Mouse (Mus musculus): Measurements from ENCODE around the gene Enpp4. TPM values are rescaled to one million over a fixed set of nuclear protein-coding genes. Genes with fewer than 3 reads are reported as not detected.
A peak's percentile ranks its signal among the peaks of the same experiment; 100 is the strongest.

Gene Enpp4
- total RNA-seq (2021): 10 to 100 TPM in 1 of 2 experiments, 1 to 10 TPM in 1; 9.8 to 11.2 TPM
- long read RNA-seq, experiment 1, full-length matches to known transcripts: 9 of 13 reads
- long read RNA-seq, experiment 1, partial matches to known transcripts: 3 of 13 reads
- long read RNA-seq, experiment 1, other reads (novel, unspliced or antisense): 1 of 13 reads
- long read RNA-seq, experiment 2, full-length matches to known transcripts: 10 of 12 reads
- long read RNA-seq, experiment 2, partial matches to known transcripts: 0 of 12 reads
- long read RNA-seq, experiment 2, other reads (novel, unspliced or antisense): 2 of 12 reads

DNA sequence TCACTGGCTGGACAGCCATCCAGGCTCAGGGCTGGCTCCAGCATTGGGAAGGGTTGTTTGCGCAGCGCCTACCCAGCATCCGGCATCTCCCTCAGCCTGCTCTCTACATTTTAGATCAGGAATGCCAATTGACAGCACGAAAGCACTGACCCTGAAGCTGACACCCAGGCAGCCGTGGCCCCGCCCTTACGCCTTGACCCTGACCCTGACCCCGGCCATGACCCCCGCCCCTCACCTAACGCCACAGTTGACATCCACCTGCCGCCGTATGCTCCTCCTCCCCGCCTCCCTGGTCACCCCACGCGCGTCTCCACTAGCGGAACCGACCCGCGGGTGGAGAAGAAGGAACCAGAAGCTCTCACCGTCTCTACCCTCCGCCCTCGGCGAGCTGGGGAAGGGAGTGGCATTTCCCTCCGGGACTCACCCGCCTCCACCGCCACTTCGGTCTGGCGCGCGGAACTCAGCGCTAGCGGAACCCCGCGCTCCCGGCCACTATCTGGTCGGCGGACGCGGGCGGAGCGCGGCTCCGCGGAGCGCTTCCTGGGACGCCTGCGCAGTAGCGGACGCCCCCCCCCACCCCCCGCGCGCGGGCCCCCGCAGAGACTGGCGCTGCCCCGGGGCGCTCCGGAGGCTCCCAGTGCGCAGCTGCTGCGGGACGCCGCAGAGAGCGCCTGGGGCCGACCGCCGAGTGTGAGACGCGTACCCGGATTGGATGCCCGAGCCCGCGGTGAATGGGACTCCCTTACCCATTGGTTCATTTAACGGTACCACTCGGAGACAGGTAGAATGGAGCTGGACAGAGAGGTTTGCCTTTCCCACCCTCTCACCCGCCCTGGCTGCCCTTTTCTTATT is at the start of gene Enpp4:
Enpp4 (minus strand) TSS at position 523 of the 852 bp plus-strand sequence.
- DNase-seq (ENCODE audit: low spot score in 2 of 2): peak; percentile 89 to 94

DNA sequence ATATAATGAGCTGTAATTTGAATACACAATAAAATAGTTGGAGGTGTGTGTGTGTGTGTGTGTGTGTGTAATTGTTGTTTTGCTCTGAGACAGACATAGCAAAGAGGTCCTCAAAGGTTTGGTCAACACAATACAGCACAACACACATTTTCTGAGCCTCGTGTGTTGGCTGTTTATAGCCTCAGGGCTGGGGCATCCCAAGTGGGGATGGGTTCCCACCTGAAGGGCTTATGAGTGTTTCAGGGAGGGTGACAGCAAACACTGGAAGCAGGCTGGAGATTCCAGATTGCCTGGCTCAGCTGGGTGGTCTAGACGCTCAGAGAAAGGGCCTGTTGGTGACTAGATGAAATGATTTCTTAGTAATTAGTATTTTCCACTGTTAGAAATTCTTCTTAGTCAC is 49.6 kb upstream of the Enpp4 start:
- no peak for DNase-seq (ENCODE audit: low spot score in 2 of 2)

DNA sequence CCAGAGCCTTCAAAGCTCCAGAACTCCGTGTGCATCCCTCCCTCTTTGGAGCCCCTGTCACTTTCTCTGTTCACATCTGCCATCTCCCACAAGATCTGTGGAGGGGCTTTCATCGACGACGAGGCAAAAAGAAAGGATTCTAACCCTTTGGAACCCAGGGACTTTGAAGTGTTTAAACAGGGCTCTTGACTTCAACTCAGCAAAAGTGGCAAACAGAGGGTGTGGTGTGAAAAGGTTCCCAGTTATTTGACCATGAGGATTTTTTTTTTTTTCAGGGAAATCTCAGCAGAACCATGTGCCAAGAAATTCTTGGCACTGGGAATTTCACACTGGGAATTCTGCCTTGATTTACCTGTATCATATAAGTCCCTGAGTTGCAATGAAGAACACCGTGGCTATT is 48.3 kb upstream of the Enpp4 start:
- no peak for DNase-seq (ENCODE audit: low spot score in 2 of 2)

DNA sequence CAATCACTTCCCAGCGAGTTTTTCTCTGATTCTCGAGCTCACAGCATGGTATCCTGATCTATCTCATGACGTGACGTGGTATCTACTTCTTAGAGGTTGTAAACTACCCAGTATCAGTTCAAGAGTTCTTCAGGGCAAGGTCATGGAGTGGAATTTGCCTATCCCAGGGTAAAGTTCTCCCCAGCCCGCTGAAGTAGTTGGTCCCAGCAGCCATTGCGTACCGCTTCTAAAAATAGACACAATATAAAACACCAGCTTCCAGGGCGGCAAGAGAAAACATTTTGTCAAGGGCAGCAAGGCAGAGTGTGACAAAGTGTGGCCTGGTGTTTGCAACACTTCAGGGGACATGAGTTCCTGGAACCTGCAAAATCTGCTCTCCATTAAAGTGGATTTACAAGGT is 46.3 kb upstream of the Enpp4 start:
- DNase-seq (ENCODE audit: low spot score in 2 of 2): no peak

DNA sequence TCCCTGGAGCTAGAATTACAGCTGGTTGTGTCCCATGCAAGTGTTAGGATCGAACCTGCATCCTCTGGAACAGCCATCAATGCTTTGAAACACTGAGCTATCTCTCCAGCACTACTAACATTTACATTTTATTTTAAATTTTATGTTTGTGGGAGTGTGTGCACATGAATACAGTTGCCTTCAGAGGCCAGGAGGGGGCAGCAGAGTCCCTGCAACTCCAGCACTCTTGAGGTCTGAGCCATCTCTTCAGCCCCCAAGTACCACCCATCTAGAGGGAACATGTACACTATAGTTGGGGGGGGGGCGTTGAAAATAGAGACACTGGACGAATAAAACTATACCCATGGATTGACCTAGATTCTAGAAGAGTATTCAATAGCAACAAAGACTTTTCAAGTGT is 45.5 kb upstream of the Enpp4 start:
- DNase-seq (ENCODE audit: low spot score in 2 of 2): peak in 1 of 2 experiments; percentile 24

DNA sequence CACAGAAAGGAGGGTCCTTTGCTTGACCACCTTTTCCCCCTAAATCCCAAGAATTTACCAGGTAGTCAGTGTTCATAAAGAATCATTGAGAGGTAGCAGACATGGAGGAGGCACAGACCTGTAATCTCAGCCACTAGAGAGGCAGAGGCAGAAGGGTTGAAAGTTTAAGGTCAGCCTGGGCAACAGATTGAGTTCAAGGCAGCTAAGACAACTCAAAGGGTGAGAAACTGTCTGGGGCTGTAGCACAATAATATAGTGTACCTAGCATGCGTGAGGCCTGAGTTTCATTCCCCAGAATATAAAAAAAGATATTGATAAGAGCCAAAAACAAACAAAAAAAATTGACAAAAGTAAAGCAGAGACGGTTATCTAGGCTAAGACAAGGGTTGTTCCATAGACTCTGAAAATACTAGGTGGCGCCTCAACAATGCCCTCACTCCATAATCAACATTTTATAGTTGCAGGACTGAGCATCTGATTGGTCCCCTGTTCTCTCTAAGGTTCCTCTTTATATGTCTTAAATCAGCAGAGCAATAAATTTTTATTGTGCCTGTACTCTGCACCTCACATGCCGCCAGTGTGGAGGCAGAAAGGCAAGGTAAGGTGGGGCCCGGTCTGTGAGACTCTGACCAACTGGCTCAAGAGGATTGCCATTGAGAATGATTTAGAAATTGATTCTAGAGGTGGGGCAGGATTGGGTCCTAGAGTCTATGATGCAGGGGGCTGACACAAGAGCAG is 42.7 kb upstream of the Enpp4 start:
- DNase-seq (ENCODE audit: low spot score in 2 of 2): no peak

DNA sequence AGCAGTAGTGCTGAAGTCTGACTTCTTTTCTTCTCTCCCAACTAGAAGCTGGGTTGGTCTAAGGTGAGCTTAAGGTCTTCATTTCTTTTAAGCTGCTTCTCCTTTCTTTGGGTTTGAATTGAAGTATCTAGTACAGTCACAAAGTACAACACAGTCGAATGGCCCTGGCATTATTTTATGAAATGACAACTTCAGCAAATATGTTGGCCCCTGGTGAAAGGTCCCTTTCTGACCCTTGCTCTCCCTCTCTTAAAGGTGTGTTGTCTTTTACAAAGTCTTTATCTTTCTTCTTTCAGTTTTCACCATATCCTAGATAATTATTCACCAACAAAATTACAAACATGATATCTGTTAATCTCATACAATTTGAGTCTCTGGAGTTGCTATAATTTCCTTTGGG is 40.2 kb upstream of the Enpp4 start:
- DNase-seq (ENCODE audit: low spot score in 2 of 2): no peak

DNA sequence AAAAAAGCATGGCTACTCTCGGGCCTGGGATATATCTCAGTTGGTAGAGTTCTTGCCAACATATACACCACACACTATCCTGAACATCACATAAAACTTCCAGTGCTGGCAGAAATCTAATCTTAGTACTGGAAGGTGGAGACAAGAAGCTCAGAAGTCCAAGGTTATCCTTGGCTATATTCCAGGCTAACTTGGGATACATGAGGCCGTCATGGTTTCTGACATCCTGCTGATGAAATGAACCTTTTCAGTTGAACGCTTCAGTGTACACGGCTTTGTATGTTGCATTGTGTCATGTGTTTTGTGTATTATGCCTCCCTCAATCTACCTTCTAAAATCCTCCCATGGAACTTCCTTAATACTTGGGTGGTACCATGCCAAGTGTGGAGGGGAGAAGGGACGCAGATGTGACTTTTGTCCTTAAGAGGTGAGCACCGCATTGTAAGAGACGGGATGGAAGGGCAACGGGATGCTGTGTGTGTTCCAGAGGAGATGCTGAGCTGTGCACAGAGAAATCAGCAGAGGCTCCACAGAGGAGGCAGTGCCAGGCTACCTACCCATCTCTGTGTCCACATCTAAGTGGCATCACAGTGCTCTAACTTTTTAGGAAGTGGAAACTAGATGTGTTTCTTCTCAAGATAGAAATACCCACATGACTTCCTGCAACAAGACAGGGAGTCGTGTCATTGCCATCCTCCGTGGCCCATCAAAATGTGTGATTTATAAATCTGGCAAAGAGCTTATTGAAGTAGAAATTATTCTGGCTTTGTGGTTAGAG is 31.4 kb upstream of the Enpp4 start:
- DNase-seq (ENCODE audit: low spot score in 2 of 2): no peak

DNA sequence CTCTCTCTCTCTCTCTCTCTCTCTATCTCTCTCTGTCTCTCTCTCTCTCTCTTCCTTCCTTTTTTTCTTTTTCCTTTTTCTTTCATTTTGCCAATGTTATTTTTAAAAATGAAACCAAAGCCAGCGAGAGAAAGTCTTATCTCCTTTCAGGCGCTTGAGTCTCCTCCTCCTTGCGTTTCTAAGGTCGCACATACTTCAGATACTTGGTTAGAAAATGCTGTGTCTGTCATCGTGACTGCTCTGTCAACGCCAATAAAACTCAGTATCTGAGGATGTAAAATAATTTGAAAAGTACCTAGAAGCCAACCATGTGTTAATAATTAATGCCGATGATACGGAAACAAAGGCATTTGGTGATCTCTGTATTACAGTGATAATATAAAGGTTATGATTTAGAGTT is 30.4 kb upstream of the Enpp4 start:
- DNase-seq (ENCODE audit: low spot score in 2 of 2): no peak

DNA sequence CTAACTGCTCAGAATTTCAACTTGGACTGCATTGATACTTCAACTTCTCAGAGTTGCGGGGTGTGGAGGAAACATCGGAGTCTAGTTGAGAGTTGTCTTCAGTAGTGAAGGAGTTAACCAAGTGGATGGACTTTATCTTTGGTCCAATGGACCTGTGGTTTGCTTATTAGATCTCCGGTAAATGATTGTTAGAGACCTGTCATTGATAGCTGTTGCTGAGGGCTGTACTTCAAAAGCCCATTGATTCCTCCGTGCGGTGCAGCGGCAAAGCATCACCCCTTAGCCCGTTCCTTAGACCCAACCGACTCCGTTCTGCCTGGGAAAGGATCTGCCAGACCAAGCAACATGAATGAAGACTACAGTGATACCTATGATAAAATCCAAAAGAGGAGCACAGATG is 28.9 kb upstream of the Enpp4 start:
- no peak for DNase-seq (ENCODE audit: low spot score in 2 of 2)

DNA sequence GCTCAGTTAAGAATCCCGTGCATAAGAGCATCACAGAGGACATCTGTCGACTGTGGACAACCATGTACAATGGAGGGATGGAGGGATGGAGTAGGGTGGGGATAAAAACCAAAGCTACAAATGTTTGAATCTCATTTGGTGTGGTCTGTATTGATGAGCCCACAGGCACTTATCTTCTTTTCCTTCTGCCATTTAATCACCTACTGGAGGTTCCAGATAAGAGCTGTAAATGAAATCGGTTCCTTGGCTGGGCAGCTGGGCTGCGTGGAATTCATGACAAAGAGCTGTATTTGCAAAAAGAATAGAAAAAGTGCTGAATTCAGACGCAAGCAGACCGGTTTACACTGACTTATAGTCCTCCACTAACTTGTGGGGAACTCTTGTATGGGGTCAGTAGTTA is 28.5 kb upstream of the Enpp4 start:
- no peak for DNase-seq (ENCODE audit: low spot score in 2 of 2)

DNA sequence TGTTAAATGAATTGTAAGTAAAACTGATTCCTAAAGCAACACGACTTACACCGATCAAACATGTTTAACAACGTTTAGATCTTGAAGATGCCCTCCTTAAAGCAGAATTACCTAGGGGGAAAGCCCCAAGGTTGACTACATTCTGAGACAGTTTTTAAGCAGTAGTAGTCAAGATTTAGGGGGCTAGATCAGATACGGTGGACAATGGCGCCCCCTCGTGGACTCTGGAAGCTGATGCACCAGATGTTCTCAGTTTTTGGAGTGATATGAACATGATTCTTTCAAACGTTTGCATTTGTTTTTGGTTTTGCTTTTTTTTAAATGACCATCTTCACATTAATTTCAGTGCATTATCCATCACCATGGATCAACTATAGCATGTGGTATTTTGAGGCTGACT is 24.8 kb upstream of the Enpp4 start:
- peak; percentile 32 to 73 for DNase-seq (ENCODE audit: low spot score in 2 of 2)

DNA sequence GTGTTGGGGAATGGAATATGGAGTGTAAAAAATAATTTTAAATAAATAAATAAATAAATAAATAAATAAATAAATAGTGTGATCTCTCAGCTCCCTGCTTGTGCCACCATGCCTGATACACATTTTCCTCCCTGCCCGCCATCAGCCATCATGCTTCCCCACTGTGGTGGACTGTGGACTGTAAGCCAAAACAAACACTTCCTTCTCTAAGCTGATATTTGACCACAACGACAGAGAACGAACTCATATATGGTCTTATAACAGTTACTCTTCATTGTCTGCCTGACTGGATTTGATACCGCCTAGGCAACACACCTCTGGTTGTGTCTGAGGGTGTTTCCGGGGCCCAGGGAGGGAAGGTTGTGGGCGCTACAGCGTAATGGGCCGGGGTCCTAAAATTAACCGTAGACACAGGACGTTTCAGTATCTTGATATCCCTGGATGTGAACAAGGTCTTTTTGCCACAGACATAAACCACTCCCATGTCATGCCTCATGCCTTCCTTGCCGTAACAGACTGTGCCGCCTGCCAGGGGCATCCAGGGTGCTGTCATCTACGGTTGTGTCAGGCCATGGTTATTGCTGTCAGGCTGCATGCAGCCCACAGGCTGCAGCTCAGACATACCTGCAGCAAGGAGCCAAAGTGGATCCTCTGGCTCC is 23.6 kb upstream of the Enpp4 start:
- DNase-seq (ENCODE audit: low spot score in 2 of 2): no peak

DNA sequence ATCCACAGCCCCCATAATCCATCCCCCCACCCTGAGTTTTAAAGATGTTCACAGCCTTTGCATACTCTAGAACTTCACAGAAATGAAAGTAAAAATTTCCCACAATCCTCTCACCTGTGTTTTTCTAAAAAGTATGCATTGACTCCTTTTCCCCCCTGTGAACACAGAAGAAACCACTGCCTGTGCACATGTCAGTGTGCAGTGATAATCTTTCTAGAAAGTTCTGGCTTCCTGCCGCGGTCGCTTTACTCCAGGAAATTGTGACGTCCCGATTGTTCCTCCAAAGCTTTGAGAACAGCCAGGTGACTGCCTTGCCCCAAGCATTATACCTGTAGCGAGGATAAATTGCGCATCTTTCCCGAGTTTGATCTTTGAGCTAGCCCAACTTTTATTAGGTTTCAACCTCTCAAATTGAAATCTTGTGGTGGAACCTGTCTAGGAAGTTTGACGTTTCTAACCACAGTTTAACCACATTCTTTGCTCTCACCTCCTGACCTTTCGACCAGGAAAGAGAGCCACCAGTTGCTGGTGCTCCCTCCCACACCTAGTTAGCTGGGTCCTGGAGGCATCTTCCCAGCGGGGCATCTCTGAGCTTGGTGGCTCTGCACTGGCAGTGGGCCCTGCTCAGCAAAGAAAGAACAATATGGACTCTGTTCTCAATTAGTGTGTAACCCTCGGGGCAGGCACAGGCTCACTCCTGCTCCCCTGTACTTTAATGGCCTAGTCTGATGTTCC is 15.9 kb upstream of the Enpp4 start:
- no peak for DNase-seq (ENCODE audit: low spot score in 2 of 2)

DNA sequence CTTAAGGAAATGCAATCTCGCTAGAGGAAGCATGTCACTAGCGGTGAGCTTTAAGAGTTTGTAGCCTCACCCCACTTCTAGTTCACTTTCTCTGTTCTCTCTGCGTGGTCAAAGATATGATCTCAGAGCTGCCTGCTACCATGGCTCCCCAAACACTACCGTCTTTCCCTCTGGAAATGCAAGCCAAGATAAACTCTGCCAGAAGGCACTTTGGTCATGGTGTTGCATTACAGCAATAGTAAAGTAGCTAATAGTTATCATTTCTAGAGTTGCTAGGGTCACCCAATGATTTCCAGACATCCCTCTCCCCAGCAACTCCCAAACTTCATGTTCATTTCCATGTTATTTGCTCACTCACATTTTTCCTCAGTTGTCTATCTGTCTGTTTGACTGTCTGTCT is 12.6 kb upstream of the Enpp4 start:
- DNase-seq (ENCODE audit: low spot score in 2 of 2): no peak

DNA sequence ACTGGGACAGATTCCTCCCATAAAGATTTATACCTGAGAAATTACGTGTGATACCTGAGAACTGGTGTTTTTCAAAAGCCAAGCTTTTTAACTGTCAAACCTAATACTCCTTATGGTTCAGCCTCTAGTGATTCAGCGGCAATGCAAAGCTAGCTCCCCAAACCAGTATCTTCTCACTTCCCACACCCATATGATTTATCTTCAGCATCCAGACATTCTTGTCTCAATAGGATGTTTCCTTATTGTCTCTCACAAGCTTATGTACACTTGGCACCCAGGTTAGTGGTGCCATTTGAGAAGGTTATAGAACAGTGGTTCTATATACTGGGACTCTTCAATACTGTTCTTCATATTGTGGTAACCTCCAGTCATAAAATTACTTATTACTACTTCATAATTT is 12.1 kb upstream of the Enpp4 start:
- DNase-seq (ENCODE audit: low spot score in 2 of 2): no peak

DNA sequence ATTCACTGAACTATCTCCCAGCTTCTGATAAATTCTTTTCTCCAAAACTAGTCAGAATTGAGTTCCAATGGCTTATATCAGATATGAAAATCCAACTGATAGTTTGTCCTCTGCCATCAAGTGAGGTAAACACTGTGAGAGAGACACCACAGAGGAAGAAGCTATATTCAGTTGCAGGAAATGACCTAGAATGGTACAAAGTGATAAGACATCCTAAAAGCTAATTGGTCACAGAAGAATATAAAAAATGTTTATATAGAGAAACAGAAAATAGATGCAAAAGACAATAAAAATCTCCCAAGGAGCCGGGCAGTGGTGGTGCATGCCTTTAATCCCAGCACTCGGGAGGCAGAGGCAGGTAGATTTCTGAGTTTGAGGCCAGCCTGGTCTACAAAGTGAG is 11.0 kb upstream of the Enpp4 start:
- no peak for DNase-seq (ENCODE audit: low spot score in 2 of 2)

DNA sequence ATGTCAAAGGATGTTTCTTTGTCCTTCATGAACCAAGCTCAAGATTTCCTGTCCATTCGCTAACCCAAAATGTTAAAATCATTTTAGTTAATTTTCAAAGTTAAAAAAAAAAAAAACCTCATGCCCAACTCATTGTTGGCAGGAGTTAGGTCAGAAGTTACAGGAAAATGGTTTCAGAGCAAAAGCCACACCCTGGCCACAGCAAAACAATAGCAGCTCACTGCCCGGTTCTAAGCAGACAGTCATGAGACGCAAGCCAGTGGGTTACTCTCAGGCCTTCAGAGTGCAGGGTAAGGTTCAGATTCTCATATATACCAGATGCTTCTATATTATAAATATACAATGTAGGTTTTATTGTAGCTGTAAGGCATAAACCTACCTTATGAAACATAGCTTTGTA is 2.7 kb upstream of the Enpp4 start:
- DNase-seq (ENCODE audit: low spot score in 2 of 2): no peak

DNA sequence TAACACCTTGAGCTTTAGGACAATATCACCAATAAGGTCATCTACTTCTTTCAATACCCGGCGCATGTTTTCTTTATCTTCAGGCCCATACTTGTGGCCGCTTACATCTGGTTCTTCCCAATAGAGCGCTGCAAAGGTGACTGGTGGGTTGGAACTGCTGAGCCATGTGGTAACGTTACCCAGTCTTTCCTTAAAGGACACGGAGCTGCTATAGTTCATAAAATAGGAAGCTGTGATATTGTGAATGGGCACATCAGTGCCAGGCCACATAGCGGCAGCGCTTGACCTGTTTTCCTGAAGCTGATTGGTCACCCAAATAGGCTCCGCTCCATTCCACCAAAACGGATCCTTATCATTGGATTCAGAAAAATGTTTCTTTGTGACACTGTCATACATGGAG is 3.6 kb downstream of the Enpp4 start:
- DNase-seq (ENCODE audit: low spot score in 2 of 2): no peak

DNA sequence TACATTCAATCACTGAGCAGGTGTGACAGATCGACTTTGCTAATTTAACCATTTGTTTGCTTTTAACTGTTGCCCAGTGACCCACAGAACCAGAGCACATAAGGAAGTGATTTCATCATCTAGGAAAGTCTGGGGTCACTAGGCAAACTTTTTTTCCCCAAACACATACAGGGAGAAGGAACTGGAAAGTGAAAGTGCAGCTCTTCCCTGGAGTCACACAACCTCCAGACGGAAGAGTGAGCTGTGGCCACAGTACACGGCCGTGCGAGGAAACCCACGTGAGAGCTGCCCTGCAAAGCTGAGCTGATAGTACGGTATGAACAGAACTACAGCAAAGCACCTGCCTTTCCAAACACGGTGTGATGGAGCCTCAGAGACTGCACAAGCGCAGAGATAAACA is 4.7 kb downstream of the Enpp4 start:
- no peak for DNase-seq (ENCODE audit: low spot score in 2 of 2)

All from layer of hippocampus, postnatal 14 days (tissue).